Mouse (Mus musculus) granulocyte monocyte progenitor cell, adult 5-6 weeks (primary cell): ENCODE data around the gene Gm49630. TPM values are rescaled to one million over a fixed set of nuclear protein-coding genes. Genes with fewer than 3 reads are reported as not detected.
A peak's percentile ranks its signal among the peaks of the same experiment; 100 is the strongest.
"Not testable (repeated sequence)": the region's sequence is repeated elsewhere in the genome, so short reads cannot be mapped to it uniquely, and the experiment has no call there.

Experiments
- ATAC-seq: replicated peaks from 2 replicates; pipeline ENCODE4 v1.8.0; 2016; ENCODE audit warnings: mild to moderate bottlenecking, moderate TSS enrichment, inconsistent platforms; ENCODE audit not compliant: poor library complexity, severe bottlenecking
- total RNA-seq, 2 experiments: library from RNA; stranded (forward) in 1 of 2; stranded (reverse) in 1 of 2; fragments of 200-712, 200-1000 nt in 1 of 2; fragments of >200 nt in 1 of 2; fragmentation: Nextera tagmentation in 1 of 2; gene quantifications; 2 replicates each; pipeline ENCODE4 v1.2.3; 2014 to 2017

The Gm49630 gene
- total RNA-seq, 2 experiments from 2014 or later: not detected

DNA sequence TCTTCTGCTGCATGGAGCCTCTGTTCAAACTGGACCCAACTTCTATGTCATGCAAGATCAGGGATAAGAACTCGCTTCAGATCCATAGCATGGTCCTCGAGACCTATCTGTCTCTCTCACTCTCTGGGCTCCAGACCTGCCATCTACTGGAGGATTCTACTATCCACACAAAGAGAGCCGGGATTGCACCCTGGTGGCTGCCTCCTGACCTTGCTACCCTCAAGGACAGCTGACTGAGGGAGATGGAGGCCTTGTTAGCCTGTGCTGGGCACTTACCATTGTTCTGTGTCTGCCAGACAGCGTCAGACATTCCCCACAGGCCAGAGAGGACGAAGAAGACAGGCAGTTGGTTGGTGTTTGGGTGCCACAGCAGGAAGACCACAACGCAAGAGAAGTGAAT lies 2.4 kb downstream of the Gm49630 start:
- ATAC-seq: not testable (repeated sequence)

DNA sequence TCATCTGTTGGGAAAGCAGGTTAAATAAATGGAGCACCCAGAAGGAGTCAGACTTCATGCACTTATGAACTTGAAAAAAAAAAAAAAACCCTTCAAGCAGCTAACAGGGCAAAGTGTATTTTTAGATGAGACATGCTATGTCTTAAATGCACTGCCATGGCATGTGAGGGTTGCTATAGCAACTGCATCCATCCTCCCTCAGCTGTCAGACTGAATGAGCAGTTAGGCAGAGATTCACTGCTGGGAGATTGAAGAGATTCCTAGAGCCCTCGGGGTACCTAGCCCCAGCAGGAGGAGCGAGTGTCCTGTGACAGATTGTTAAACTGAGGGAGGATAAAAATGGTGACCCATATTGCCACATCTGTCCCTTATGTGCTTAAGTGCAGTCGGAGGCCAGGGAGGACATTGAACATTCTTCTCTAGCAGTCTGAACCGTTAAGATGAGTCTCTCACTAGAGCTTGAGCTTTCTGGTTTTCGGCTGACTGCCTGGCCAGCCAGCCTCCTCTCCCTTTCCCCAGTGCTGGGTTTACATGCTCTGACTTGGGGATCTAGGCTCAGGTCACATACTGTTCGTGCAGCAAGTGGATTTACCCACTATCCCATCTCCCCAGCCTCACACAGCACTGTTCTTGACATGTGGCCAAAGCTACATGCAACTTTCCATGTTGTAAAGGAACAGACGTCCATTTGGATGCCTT lies 5.0 kb downstream of the Gm49630 start:
- not testable (repeated sequence) for ATAC-seq

DNA sequence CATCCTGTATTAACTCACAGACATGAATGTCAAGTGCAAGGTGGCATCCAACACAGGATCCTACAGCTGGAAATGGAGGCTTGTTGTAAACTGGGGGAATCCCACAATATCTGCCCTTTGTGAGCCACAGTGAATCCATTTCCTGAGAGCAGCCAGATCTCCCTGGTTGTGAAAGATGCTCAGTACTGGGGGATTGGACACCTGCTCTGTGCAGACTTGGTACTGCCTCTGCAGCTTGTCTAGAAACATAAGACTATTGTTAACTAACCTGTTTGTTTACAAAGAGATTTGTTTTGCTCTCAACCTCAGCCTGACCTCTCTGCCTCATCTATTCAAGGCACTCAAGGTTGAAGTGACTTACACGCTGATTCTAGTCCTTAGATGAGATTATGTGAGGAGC lies 5.5 kb downstream of the Gm49630 start:
- ATAC-seq: not testable (repeated sequence)

DNA sequence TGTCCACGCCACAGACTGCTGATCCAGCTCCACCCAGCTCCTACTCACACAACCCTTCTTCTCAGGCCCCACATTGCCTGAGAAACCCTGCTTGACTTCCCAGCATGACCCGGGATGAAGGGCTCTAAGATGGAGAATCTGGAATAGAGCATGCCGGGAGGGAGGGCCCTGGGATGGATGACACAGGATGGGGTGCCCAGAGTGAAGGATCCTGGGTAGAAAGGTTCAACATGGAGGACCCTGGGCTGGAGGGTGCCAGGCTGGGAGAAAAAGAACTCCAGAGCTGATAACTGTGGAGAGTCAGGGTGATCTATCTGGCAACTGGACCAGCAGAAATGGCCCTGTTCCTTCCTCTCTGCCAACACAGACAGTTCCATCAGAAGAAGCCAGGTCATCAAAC lies 6.2 kb downstream of the Gm49630 start:
- ATAC-seq: not testable (repeated sequence)

DNA sequence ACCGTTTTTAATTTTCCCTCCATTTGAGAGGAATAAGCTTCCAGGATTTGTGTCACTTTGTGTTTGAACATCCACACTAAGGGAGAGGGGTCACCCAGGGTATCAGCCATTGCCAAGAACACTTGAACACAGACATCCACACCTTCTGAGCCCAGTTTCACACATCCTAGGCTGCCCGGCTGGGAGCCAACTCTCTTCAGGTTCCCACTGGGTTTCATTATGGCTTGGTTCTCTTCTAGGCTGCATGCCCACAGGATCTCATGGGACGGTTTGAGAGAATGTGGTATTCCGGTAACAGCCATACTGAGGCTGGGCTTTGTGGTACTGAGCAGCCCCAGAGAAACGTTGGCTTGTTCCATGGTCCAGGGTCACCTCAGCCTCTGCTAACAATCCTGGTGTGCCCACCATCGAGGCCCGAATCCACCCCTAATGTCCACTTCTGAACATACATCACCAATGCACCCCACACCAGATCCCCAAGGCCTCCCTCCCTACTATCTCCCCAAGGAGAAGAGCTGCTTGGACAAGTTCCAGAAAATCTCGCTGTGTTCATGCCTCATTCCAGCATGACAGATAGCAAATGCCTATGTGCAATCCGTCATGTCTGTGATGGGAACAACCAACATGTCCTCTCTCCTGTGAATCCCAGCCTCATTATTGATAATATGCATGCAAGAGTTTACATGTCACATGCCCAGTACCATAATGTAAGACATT lies 10.9 kb downstream of the Gm49630 start:
- ATAC-seq: not testable (repeated sequence)

DNA sequence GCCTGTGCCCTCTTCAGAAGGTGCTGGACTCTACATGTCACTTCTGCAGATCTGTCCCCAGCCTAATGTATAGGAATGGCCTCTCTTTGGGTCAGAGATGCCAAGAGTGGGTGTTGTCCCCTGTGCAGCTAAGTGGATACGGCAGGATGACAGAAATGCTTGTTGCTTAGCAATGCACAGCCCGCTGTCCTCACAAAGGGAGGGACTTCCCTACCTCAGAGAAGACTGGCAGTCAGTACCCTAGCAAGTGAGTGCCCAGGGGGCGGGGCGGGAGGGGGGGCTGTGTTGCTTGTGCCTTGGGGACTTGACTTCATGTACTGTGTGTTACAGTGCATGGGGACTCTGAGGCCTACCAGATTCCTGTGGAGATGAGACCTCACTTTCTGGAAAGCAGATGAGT lies 12.0 kb downstream of the Gm49630 start:
- not testable (repeated sequence) for ATAC-seq

DNA sequence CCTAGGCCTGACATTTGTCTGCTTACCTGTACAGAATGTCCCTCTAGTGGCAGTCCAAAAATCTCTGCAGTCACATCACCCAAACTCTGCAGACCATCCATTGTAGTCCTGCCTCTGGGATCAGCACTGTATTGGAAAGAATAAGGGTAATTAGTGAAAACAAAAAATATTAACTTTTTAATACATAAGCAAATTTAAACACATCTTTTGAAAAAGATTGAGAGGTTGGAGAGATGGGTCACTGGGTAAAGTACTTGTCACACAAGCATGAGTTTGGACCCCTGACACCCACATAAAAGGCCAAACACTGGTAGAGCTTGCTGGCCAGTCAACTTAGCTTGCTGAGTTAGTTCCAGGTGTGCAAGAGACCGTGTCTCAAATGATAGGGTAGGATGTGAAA lies 19.2 kb downstream of the Gm49630 start, which contains the start of gene Ttll2:
Gene Ttll2 (minus strand): TSS at position 101 of the 400 bp plus-strand sequence.
- not testable (repeated sequence) for ATAC-seq

DNA sequence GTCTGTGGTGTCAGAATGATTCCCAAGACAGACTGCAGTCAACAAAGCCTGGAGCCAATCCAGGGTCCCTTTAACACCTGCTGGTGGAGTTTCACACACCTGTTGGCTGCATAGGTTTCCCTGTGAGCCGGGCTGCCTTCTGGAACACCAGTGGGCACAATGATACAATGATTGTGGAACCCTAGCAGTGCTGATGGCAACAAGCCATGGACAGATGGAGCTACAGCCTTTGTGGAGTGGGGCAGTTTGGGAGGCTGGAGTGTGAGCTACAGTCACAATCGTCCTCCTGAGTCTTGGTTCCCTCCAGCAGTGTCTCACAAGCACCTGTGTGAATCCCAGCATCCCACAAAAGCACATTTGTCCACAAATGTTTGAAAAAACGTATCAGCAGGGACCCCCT lies 23.0 kb downstream of the Gm49630 start:
- not testable (repeated sequence) for ATAC-seq

DNA sequence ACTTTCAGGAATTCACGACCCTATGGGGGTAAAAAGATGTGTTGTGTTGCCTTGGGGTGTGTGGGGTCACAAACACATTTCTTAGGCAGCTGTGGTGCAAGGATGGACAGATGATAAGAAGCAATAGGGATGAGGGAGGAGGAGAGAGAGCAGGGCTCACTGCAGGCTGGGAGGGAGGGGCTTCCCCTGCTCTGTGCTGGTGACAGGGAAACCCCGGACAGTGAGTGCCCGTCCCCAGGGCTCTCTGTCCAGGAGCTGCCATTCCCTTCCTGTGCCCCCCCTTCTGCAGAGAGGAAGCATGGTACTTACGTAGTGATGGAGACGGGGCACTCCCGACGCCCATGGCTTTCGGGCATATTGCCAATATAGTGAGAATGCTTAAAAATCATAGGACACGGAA lies 34.4 kb downstream of the Gm49630 start:
- ATAC-seq: not testable (repeated sequence)

DNA sequence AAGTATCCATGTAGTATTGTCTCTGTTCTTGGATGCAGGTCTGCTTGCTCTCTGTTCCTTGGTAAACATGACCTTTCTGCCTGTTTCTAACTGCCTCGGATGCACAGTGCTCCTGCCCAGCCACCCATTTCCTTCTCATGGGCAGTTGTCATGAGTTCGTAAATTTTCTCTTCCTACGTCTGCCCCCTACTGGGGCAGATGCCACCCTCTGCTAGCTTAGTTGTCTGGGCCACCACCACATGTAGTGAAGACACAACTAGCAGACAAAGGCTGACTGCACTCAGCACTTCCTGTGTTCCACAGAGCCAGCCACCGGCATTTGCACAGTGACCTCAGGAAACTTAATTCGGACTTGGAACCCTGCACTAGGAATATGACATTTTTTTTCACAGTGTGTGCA lies 39.0 kb downstream of the Gm49630 start:
- ATAC-seq: peak; percentile 62

DNA sequence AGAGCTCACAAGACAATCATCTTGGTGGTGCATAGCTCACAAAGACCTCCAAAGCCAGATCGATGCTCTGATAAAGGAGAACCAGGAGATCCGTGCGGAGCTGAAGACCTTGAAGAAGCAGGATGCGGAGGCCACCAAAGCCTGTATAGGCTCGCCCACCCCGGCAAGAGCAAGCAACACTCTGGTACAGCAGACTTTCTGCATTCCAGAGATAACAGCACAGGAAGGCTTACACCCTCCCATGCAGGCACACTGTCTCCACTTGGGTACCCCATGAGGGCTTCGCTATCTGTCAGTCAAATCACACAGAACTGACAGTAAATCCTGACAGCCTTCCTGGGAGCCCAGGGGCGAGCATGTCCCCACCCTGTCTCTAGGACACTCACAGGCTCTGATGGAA lies 45.4 kb downstream of the Gm49630 start:
- not testable (repeated sequence) for ATAC-seq

DNA sequence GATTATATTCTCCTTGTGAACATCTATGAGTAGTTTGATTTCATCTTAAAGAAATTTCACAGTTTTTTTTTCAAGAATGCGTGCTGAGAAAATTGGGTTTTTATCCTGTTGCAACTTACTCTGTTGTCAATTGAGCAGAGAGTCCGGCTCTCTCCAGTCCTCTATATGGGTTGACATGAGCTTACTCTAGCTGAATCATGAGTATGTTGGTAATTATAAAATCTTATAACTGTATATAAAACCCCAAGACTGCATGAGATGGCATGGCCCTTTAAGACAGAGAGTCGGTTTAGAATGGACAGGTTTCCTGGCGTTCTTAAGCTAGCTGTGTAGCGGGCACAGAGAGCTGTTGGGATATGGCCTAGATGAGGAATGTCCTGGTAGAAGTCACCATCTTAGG lies 47.4 kb downstream of the Gm49630 start, which contains the start of gene Tcp10a:
Gene Tcp10a (plus strand): TSS at position 301 of the 400 bp plus-strand sequence.
- not testable (repeated sequence) for ATAC-seq

DNA sequence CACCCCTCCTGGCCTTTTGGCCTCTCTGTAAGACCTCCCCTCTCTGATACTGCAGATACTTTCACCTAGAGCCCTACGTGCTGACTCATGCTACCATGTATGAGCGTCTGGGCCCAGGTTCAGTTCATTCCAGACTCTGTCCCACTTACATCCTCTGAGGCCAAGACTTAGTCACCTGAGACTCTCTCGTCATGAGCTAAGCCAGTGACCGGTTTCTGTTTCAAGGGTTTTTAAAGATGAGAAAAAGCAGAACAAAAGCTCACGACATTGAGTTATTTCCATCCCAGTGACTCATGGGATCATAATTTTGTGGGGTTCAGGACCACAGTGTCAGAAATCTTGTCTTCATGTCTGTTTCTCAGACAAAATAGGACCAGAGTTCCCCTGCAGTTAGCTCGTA lies 52.0 kb downstream of the Gm49630 start:
- peak; percentile 13 for ATAC-seq

DNA sequence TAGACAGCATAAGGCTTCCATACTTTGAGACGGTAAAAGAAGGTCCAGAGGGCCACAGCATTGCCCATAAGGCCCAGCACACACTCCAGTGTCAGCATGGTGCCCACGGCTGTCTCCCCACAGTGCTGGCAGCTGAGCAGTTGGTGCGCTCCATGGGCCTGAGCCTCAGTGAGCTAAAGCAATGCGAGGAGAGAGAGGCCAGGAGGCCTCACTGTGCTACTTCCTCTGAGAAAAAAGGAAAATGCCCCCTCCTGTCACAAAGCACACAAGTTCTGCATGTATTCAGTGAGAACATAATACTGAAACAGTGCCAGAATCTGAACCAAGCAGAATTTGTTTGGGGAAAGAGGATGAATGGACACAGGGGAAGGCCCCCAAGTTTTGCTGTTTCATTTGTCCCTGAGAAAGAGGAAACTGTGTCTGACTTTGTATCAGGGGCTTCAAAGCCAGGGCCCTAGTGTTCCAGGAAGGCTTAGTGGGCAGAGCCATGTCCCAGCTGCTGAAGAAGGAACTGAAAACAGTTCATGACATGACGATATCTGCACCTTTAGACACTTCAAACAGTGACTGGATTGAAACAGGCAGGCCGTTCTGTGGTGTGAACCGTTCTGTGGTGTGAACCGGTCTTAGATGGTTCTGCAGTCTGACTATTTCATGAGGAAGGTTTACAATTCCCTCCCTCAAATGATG lies 55.9 kb downstream of the Gm49630 start:
- ATAC-seq: peak; percentile 83

DNA sequence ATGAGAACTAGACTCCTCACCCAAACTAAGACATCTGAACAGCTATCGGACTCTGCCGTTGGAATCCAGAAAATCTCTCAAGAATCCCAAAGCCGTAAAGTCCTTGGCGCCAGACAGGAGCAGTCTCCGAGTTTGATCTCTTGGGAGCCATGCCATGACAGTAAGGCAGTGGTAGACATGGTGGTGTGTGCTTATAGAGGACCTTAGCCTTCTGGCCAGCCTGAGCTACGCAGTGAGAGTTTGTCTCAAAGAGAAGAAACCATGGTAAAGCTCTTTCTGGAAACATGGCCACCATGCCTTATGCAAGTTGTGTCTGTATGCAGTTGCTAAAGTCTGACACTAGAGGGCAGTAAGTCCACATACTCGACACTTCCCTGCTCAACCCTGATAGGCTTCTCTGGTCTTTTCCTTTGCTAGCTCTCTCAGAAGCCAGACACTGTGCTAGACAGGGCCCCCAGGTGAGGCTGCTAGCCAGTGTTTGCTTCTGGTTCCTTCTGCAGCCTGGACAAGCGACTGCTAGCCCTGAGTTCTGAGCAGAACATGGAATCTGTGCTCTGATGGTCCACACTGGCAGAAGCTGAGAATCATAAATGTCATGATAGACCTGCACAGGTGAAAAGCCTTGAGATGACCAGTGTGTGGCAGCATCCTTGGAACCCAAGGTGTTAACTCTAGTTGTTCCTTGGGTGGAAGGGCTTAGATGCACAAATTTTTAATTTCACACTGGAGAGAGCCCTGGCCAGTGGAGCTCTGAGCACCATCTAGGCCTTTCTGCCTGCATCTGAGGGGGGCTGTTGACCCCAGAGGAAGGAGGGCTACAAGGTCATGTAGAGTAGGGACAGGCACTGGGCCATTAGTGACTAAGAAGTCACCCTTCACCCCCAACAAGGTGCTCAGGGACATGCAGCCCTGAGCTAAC lies 65.2 kb downstream of the Gm49630 start:
- ATAC-seq: peak; percentile 92

Other genes with a start within 250 kb of the Gm49630 start
- 32.6 and 34.5 TPM in 2 replicates for gene Rps6ka2, start 201.9 kb downstream of the Gm49630 start, total RNA-seq (2014; fragmentation: Nextera tagmentation)
- 21.2 and 26.1 TPM in 2 replicates for gene Rps6ka2, start 201.9 kb downstream of the Gm49630 start, total RNA-seq (2017)
- gene Tcp10a, start 47.3 kb downstream of the Gm49630 start, total RNA-seq (2014; fragmentation: Nextera tagmentation): not detected in 2 replicates
- gene Tcp10a, start 47.3 kb downstream of the Gm49630 start, total RNA-seq (2017): not detected in 2 replicates
- gene Ttll2, start 19.3 kb downstream of the Gm49630 start, total RNA-seq (2014; fragmentation: Nextera tagmentation): not detected in 2 replicates
- not detected in 2 replicates for gene Ttll2, start 19.3 kb downstream of the Gm49630 start, total RNA-seq (2017)
- not detected in 2 replicates for gene Unc93a2, start 13.5 kb upstream of the Gm49630 start, total RNA-seq (2014; fragmentation: Nextera tagmentation)
- not detected in 2 replicates for gene Unc93a2, start 13.5 kb upstream of the Gm49630 start, total RNA-seq (2017)